Mouse (Mus musculus): ENCODE data around the gene Rpl23. TPM values are rescaled to one million over a fixed set of nuclear protein-coding genes. Genes with fewer than 3 reads are reported as not detected.

The Rpl23 gene
- total and polyA plus RNA-seq, 3 experiments, result 255 to 1,694 (median 589) TPM

DNA sequence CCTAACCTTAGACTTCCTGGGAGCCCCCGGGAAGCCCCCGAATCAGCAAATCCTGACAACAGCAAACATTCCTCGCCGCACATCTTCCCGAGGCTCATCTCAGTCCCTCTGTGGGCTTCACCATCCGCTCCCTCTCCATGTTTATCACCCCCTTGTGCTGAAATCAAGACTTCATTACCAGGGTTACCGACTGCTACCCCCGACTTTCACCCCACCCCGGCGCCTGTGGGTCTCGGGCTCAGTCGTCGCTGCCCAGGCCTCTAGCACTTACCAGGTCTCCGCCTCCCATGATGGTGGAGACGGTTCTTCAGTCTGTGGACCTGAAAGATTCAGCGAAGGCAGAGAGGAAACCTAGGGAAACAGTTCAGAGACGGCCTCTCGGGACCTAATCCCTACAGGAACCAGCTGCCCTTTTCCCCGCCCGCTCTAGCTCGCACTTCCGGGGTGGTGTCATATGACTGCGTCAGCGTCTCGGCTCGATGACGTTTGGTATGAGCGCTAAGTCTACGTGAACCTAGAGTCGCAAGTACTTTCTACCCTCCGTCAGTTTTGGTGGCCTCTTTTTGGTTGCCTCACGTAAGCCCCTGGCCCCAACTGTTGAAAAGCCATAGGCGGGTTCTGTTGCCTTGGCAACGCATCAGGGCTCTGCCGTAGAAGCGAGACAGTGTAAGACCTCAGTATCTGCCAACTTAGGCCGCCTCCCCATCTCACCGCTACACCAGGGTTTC, 15.9 kb downstream of the Rpl23 start, which contains the start of gene Cwc25:
Gene Cwc25, minus strand, starts transcription at position 403 of the 728 bp plus-strand sequence.
- H3K9me3 ChIP-seq (replicated peaks), result peaks cover 2% of the 10 kb centered on the region; the same call in 1 of the 2 replicates
- no peaks in the 10 kb centered on the region for H3K27me3 ChIP-seq (ENCODE audit: insufficient read depth, low read length)
- peaks cover 39% of the 10 kb centered on the region for H3K36me3 ChIP-seq (replicated peaks)
- ATAC-seq (ENCODE audit: extremely low read depth, insufficient number of reproducible peaks, low FRiP score, poor library complexity, severe bottlenecking), result peak; percentile 86
- H3K4me3 ChIP-seq (ENCODE audit: low read depth, low read length), result peak within 1 kb of the TSS; percentile 89
- DNase-seq (ENCODE audit: low spot score), result peak; percentile 87
- TF ChIP-seq TAL1 (conservative IDR thresholded peaks at IDR 0.05; ENCODE audit: low read depth, low read length), result no peak
- no peak for TF ChIP-seq POLR2AphosphoS5 (IDR thresholded peaks at IDR 0.05; ENCODE audit: insufficient replicate concordance, low read depth, low read length)
- TF ChIP-seq CTCF (IDR thresholded peaks at IDR 0.05; ENCODE audit: low read depth, low read length), result no peak
- no peak for TF ChIP-seq GATA2 (IDR thresholded peaks at IDR 0.05; ENCODE audit: borderline replicate concordance, low read depth, low read length)
- TF ChIP-seq GATA1 (IDR thresholded peaks at IDR 0.05; ENCODE audit: borderline replicate concordance, low read length), result no peak
- H3K4me1 ChIP-seq (ENCODE audit: insufficient read depth, low read depth, low read length), result peaks cover 22% of the 10 kb centered on the region

DNA sequence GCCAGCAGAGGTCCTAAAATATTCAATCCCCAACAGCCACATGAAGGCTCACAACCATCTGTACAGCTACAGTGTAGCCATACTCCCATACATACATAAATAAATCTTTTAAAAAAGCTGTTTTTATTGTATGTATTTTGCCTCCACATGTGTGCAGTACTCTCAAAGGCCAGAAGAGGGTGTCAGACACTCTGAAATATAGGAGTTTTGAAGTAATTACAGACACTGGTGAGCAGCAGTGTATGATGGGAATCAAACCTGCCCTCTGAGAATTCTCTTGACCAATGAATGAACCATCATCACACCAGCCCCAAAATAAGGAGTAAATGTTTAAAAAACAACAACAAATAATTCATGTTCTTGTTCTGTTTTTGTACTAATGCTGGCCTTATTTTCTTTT, 20.6 kb downstream of the Rpl23 start:
- Histone ChIP-seq H3K4me3 (ENCODE audit: low read depth, low read length) (no peak overlapping the region), H3K4me1 (ENCODE audit: insufficient read depth, low read depth, low read length) (peaks cover 19% of the 10 kb centered on the region), H3K9me3 (replicated peaks) (peaks cover 2% of the 10 kb centered on the region; the same call in 1 of the 2 replicates), H3K36me3 (replicated peaks) (peaks cover 83% of the 10 kb centered on the region), H3K27me3 (ENCODE audit: insufficient read depth, low read length) (no peaks in the 10 kb centered on the region)
- TF ChIP-seq GATA2 (IDR thresholded peaks at IDR 0.05; ENCODE audit: borderline replicate concordance, low read depth, low read length) (no peak), TAL1 (conservative IDR thresholded peaks at IDR 0.05; ENCODE audit: low read depth, low read length) (no peak), CTCF (IDR thresholded peaks at IDR 0.05; ENCODE audit: low read depth, low read length) (no peak), GATA1 (IDR thresholded peaks at IDR 0.05; ENCODE audit: borderline replicate concordance, low read length) (no peak), POLR2AphosphoS5 (IDR thresholded peaks at IDR 0.05; ENCODE audit: insufficient replicate concordance, low read depth, low read length) (no peak)
- no peak for ATAC-seq (ENCODE audit: extremely low read depth, insufficient number of reproducible peaks, low FRiP score, poor library complexity, severe bottlenecking)
- no peak for DNase-seq (ENCODE audit: low spot score)

DNA sequence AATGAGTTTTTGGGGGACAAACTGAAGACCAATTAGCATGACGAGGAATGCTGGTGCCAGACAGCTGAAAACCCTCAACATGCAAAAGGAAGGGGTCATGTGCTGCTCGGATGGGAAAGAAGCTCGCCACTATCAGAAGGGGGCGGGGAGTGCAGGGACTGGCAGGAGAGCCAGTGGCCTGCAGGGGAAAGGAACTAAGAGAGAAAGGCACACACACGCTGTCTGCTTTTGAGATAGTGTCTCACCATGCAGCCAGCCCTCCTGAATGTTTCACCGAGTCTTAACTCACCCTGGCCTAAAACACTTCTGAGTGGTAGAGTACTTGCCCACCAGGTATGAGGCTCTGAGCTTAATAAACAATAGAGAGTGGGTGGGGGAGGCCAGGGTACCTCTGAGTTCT, 23.3 kb downstream of the Rpl23 start:
- no peak for TF ChIP-seq GATA2 (IDR thresholded peaks at IDR 0.05; ENCODE audit: borderline replicate concordance, low read depth, low read length)
- H3K27me3 ChIP-seq (ENCODE audit: insufficient read depth, low read length), result no peaks in the 10 kb centered on the region
- H3K4me3 ChIP-seq (ENCODE audit: low read depth, low read length), result no peak overlapping the region
- peaks cover 93% of the 10 kb centered on the region for H3K36me3 ChIP-seq (replicated peaks)
- DNase-seq (ENCODE audit: low spot score) (no peak), ATAC-seq (ENCODE audit: extremely low read depth, insufficient number of reproducible peaks, low FRiP score, poor library complexity, severe bottlenecking) (no peak)
- H3K4me1 ChIP-seq (ENCODE audit: insufficient read depth, low read depth, low read length), result peaks cover 9% of the 10 kb centered on the region
- peaks cover 2% of the 10 kb centered on the region; the same call in 1 of the 2 replicates for H3K9me3 ChIP-seq (replicated peaks)

DNA sequence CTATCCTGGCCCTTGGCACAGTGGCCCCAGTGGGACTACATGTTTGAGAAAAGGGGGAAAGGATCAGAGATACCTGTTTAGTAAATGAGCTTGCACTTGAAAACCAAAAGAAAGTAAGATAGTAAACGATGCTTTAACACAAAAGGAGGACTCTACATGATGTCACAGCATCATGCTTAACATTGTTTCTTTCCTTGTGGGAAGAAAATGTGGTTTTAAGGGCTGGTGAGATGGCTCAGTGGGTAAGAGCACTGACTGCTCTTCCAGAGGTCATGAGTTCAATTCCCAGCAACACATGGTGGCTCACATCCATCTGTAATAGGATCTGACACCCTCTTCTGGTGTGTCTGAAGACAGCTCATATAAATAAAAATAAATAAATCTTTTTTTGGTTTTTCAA, 24.1 kb downstream of the Rpl23 start:
- no peak for TF ChIP-seq CTCF (IDR thresholded peaks at IDR 0.05; ENCODE audit: low read depth, low read length)
- TF ChIP-seq TAL1 (conservative IDR thresholded peaks at IDR 0.05; ENCODE audit: low read depth, low read length), result no peak
- no peak for TF ChIP-seq POLR2AphosphoS5 (IDR thresholded peaks at IDR 0.05; ENCODE audit: insufficient replicate concordance, low read depth, low read length)
- no peak for TF ChIP-seq GATA1 (IDR thresholded peaks at IDR 0.05; ENCODE audit: borderline replicate concordance, low read length)
- TF ChIP-seq GATA2 (IDR thresholded peaks at IDR 0.05; ENCODE audit: borderline replicate concordance, low read depth, low read length), result no peak
- H3K36me3 ChIP-seq (replicated peaks), result peaks cover 94% of the 10 kb centered on the region
- H3K4me1 ChIP-seq (ENCODE audit: insufficient read depth, low read depth, low read length), result peaks cover 8% of the 10 kb centered on the region
- no peak for DNase-seq (ENCODE audit: low spot score)
- ATAC-seq (ENCODE audit: extremely low read depth, insufficient number of reproducible peaks, low FRiP score, poor library complexity, severe bottlenecking), result no peak
- no peak overlapping the region for H3K4me3 ChIP-seq (ENCODE audit: low read depth, low read length)
- H3K9me3 ChIP-seq (replicated peaks), result peaks cover 2% of the 10 kb centered on the region; the same call in 1 of the 2 replicates
- no peaks in the 10 kb centered on the region; the same call in 1 of the 2 replicates for H3K27me3 ChIP-seq (ENCODE audit: insufficient read depth, low read length)

DNA sequence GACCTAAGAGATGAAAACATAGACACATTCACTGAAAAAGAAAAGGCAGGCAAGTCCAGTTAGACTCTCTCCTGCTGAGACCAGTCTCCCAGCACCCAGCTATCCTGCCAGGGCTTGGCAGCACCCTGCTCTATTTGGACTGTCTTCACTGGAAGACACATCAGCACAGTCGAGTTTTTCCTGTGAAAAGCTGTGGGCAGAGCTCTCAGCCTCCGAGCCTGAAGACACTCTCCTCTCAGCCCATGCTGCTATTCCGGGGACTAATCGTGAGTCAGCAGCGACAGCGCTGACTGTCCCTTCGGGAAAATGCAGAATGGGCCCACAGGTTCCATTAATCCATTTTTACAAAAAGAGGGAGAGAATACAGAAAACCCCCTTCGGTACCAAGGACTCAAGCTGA, 29.0 kb downstream of the Rpl23 start:
- H3K27me3 ChIP-seq (ENCODE audit: insufficient read depth, low read length), result no peaks in the 10 kb centered on the region; the same call in 1 of the 2 replicates

DNA sequence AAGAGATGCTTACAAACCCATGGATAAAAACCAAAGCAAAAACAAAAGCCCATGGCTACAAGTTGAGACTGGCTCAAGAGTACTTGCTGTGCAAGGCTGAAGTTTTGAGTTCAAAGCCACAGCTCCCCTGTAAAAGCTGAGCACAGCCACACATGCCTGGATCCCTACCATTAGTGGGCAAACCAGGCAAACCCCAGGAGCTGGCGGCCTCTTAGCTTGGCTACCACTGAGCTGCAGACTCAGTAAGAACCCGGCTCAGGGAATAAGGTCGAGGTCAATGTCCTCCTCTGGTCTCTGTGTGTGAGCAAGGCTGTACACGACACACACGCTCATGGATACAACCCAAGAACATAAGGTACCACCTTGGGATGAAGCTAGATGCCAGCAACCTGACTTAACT, 33.7 kb downstream of the Rpl23 start:
- no peak for TF ChIP-seq GATA1 (IDR thresholded peaks at IDR 0.05; ENCODE audit: borderline replicate concordance, low read length)
- no peak for TF ChIP-seq GATA2 (IDR thresholded peaks at IDR 0.05; ENCODE audit: borderline replicate concordance, low read depth, low read length)
- TF ChIP-seq TAL1 (conservative IDR thresholded peaks at IDR 0.05; ENCODE audit: low read depth, low read length), result no peak
- no peak for TF ChIP-seq POLR2AphosphoS5 (IDR thresholded peaks at IDR 0.05; ENCODE audit: insufficient replicate concordance, low read depth, low read length)
- TF ChIP-seq CTCF (IDR thresholded peaks at IDR 0.05; ENCODE audit: low read depth, low read length), result no peak
- ATAC-seq (ENCODE audit: extremely low read depth, insufficient number of reproducible peaks, low FRiP score, poor library complexity, severe bottlenecking), result no peak
- Histone ChIP-seq H3K4me1 (ENCODE audit: insufficient read depth, low read depth, low read length) (peaks cover 19% of the 10 kb centered on the region), H3K36me3 (replicated peaks) (peaks cover 74% of the 10 kb centered on the region), H3K9me3 (replicated peaks) (peaks cover 5% of the 10 kb centered on the region), H3K27me3 (ENCODE audit: insufficient read depth, low read length) (no peaks in the 10 kb centered on the region; the same call in 1 of the 2 replicates), H3K4me3 (ENCODE audit: low read depth, low read length) (no peak overlapping the region)
- DNase-seq (ENCODE audit: low spot score), result no peak

More for the DNA sequence above, 29.0 kb downstream of the Rpl23 start:
- H3K4me1 ChIP-seq (ENCODE audit: insufficient read depth, low read depth, low read length), result peaks cover 8% of the 10 kb centered on the region
- TF ChIP-seq GATA2 (IDR thresholded peaks at IDR 0.05; ENCODE audit: borderline replicate concordance, low read depth, low read length) (no peak), POLR2AphosphoS5 (IDR thresholded peaks at IDR 0.05; ENCODE audit: insufficient replicate concordance, low read depth, low read length) (no peak), CTCF (IDR thresholded peaks at IDR 0.05; ENCODE audit: low read depth, low read length) (no peak), GATA1 (IDR thresholded peaks at IDR 0.05; ENCODE audit: borderline replicate concordance, low read length) (no peak), TAL1 (conservative IDR thresholded peaks at IDR 0.05; ENCODE audit: low read depth, low read length) (no peak)
- H3K9me3 ChIP-seq (replicated peaks), result peaks cover 5% of the 10 kb centered on the region
- no peak for DNase-seq (ENCODE audit: low spot score)
- H3K4me3 ChIP-seq (ENCODE audit: low read depth, low read length), result no peak overlapping the region
- ATAC-seq (ENCODE audit: extremely low read depth, insufficient number of reproducible peaks, low FRiP score, poor library complexity, severe bottlenecking), result no peak
- H3K36me3 ChIP-seq (replicated peaks), result peaks cover 94% of the 10 kb centered on the region
